Mouse (Mus musculus): ENCODE measurements around the gene Srsf10.

GRCm38 (mm10) chr4:135889146-135889883 lies 33.8 kb downstream of the Srsf10 start:
- TF ChIP-seq ZC3H11A (IDR thresholded peaks at IDR 0.05; ENCODE audit: borderline replicate concordance, low read depth, low read length): no peak
- no peak for TF ChIP-seq ZNF384 (IDR thresholded peaks at IDR 0.05; ENCODE audit: low read depth, low read length)

Measured in ES-E14 (cell line).